Mouse (Mus musculus) liver, embryonic 16.5 days (tissue): ENCODE results near the gene Kcne2. TPM values are rescaled to one million over a fixed set of nuclear protein-coding genes. Genes with fewer than 3 reads are reported as not detected.

ENCODE experiments used
- ATAC-seq: fragments of 200-750 bp; cut with Nextera tagmentation; 2 replicates; pipeline ENCODE4 v1.8.0; 2017; ENCODE audit warnings: low read depth, mild to moderate bottlenecking, moderate number of reproducible peaks, moderate library complexity
- H3K27ac ChIP-seq: fragments of 300-500 bp; sonication (generic); 2 replicates; pipeline ENCODE4 v1.5.1; 2014; ENCODE audit warnings: mild to moderate bottlenecking, low read length
- H3K27me3 ChIP-seq: fragments of 300-500 bp; sonication (generic); 2 replicates; pipeline ENCODE4 v1.6.1; 2014; ENCODE audit warnings: low read depth, low read length, mixed read lengths; ENCODE audit not compliant: control insufficient read depth, insufficient read depth
- H3K36me3 ChIP-seq: fragments of 300-500 bp; sonication (generic); 2 replicates; pipeline ENCODE4 v1.6.1; 2014; ENCODE audit warnings: mild to moderate bottlenecking; ENCODE audit not compliant: control insufficient read depth, insufficient read depth
- H3K4me1 ChIP-seq: fragments of 300-500 bp; sonication (generic); 2 replicates; pipeline ENCODE4 v1.6.1; 2014; ENCODE audit warnings: low read depth, low read length, mixed read lengths; ENCODE audit not compliant: control insufficient read depth
- H3K4me2 ChIP-seq: fragments of 300-500 bp; sonication (generic); 2 replicates; pipeline ENCODE4 v1.6.1; 2014; ENCODE audit warnings: low read depth, low read length, mixed read lengths
- H3K4me3 ChIP-seq: fragments of 300-500 bp; sonication (generic); 2 replicates; pipeline ENCODE4 v1.5.1; 2014; ENCODE audit warnings: low read depth, mild to moderate bottlenecking, low read length
- H3K9ac ChIP-seq: fragments of 300-500 bp; sonication (generic); 2 replicates; pipeline ENCODE4 v1.6.1; 2014; ENCODE audit warnings: low read depth, low read length
- H3K9me3 ChIP-seq: fragments of 300-500 bp; sonication (generic); replicated peaks from 2 replicates; pipeline ENCODE4 v1.6.1; 2016; ENCODE audit warnings: low read length; ENCODE audit not compliant: control insufficient read depth
- WGBS: fragments of 180-500 bp; shearing (Covaris S2); extraction: QIAGEN DNeasy Blood & Tissue Kit; methylation state at CpG from one replicate; pipeline ENCODE4 v1.1.7; 2014; ENCODE audit not compliant: insufficient replicate concordance; 5-methylcytosine and 5-hydroxymethylcytosine counted together
- polyA plus RNA-seq: library from polyadenylated mRNA; unstranded; fragments of >200 nt; fragmentation: Nextera tagmentation; extraction: Ambion mirVana; gene quantifications from 2 replicates; pipeline ENCODE4 v1.2.1, GENCODE M21; 2015

The Kcne2 gene
- polyA plus RNA-seq, 1 experiment from 2014 or later: not detected

DNA sequence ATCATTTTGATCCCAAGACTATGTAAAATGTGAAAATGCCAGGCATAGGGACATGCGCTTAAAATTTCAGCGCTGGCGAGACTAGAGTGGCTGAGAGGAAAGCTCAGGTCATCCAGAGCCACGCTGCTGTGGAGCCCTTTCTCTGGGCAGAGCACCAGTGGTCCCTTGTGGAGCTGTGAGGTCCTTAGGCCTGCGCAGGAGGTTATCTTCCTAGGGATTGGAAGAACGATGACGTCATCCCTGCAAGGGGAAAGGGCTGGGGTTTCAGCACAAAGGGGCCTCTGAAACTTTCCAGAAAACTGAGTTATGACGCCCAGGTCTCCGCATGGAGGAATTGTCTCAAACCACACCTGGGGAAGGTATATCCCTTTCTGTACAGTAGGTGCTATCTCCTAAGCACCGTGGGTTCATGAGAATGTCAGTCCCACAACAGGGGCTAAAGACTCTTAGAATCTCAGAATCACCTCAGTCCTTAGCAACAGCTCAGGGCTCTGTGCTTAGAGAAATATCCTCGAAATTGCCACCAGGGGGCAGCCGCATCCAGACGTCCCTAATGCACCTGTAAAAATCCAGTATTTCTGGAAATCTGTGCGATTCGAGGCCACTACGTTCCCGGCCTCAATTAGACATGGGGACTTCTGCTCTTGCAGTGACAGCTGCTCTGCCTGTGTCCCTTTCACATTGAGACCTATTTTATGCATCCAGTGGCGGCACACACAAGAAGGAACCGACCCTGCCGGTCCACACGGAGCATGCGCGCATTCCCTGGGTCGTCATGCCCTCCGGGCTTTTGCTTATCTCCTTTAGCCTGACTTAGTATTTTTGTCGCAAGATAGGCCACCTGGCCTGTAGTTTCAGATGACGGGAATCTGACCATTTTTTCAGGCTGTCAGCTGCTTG is 48.7 kb downstream of the Kcne2 start:
- no peaks in the 10 kb centered on the region for H3K27me3 ChIP-seq
- H3K4me2 ChIP-seq: peak overlapping the region; percentile 70
- 23% methylated on average over 27 of the region's 27 CpGs for WGBS
- no peaks in the 10 kb centered on the region for H3K36me3 ChIP-seq
- no peaks in the 10 kb centered on the region for H3K9me3 ChIP-seq
- peak overlapping the region; percentile 45 for H3K4me3 ChIP-seq
- peaks cover 17% of the 10 kb centered on the region for H3K4me1 ChIP-seq
- H3K9ac ChIP-seq: no peak overlapping the region
- no peak overlapping the region for H3K27ac ChIP-seq
- ATAC-seq: peak; percentile 76

DNA sequence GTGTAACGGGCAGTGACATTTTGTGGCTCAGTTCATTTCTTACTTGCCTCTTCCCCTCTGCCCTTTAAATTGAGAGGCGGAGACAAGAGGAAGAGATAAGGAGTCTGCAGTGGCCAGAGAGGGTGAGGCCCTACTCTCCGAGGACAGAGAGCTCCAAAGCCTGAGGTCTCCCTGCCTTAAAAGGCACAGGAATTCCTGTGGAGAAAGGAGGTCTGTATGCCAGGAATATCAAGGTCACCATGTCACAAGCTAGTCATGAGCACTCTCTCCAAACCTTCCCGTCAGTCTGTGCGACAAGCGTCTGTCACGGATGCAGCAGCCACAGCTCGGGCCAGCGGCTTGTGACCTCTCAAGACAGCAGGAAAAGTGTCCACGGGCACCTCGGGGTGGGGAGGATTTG is 53.0 kb downstream of the Kcne2 start:
- ATAC-seq: peak; percentile 47
- WGBS: 28% methylated on average over 11 of the region's 11 CpGs
- Histone ChIP-seq H3K27me3 (no peaks in the 10 kb centered on the region), H3K4me2 (no peak overlapping the region), H3K27ac (no peak overlapping the region), H3K4me1 (peaks cover 17% of the 10 kb centered on the region), H3K9me3 (no peaks in the 10 kb centered on the region), H3K36me3 (no peaks in the 10 kb centered on the region), H3K9ac (no peak overlapping the region), H3K4me3 (no peak overlapping the region)

DNA sequence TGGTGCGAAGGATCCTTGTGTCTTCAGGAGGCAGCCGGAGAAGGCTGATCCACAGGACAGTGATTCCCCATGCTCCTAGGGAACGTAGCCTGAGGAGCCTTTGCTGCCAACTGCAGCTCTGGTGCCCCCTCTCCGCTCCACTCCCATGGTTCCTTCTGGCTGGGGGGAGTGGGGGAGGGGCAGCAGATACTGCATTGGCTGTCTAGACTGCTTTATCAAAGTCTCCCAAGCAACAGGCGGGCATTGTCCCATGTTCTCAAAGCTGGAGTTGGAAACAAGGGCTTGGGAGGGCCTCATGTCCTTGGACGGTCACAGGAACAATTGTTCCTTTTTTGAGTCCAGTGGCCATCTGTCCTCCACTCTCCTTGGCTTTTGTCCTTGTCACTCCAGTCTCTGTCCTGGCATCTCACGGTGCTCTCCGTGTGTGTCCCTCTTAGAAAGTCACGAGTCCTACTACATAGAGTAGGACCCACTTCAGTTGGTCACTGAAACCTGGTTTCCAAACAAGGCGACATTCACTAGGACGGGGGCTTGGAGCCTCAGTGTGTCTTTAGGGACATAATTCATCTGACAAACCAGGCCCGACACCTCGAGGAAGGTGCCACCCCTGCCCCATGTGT is 54.2 kb downstream of the Kcne2 start:
- no peaks in the 10 kb centered on the region for H3K27me3 ChIP-seq
- ATAC-seq: no peak
- H3K4me1 ChIP-seq: peaks cover 7% of the 10 kb centered on the region; the same call in 1 of the 2 replicates
- H3K4me2 ChIP-seq: no peak overlapping the region
- H3K4me3 ChIP-seq: no peak overlapping the region
- H3K27ac ChIP-seq: no peak overlapping the region
- H3K9ac ChIP-seq: no peak overlapping the region
- H3K36me3 ChIP-seq: no peaks in the 10 kb centered on the region
- 66% methylated on average over 13 of the region's 13 CpGs for WGBS
- no peaks in the 10 kb centered on the region for H3K9me3 ChIP-seq

Other genes with a start within 250 kb of the Kcne2 start
- 26.7 TPM in 2 replicates for gene Mrps6, start 234.1 kb upstream of the Kcne2 start, polyA plus RNA-seq
- not detected in 2 replicates for gene Gm49711, start 234.1 kb upstream of the Kcne2 start, polyA plus RNA-seq
- gene Slc5a3, start 234.1 kb upstream of the Kcne2 start, polyA plus RNA-seq: 1.0 and 1.1 TPM in 2 replicates
- gene Smim11, start 8.9 kb downstream of the Kcne2 start, polyA plus RNA-seq: 35.9 and 42.1 TPM in 2 replicates
- gene Fam243, start 29.1 kb downstream of the Kcne2 start, polyA plus RNA-seq: not detected in 2 replicates
- not detected in 2 replicates for gene Kcne1, start 67.1 kb downstream of the Kcne2 start, polyA plus RNA-seq
- 7.4 and 7.5 TPM in 2 replicates for gene Rcan1, start 178.5 kb downstream of the Kcne2 start, polyA plus RNA-seq
- 0.15 and 0.60 TPM in 2 replicates for gene Clic6, start 193.3 kb downstream of the Kcne2 start, polyA plus RNA-seq